Mouse (Mus musculus): Measurements from ENCODE around the gene Stk11. TPM values are rescaled to one million over a fixed set of nuclear protein-coding genes. Genes with fewer than 3 reads are reported as not detected.
A peak's percentile ranks its signal among the peaks of the same experiment; 100 is the strongest.

Gene Stk11
- polyA plus RNA-seq, 1 experiment from 2014 or later = 21.3 TPM

DNA sequence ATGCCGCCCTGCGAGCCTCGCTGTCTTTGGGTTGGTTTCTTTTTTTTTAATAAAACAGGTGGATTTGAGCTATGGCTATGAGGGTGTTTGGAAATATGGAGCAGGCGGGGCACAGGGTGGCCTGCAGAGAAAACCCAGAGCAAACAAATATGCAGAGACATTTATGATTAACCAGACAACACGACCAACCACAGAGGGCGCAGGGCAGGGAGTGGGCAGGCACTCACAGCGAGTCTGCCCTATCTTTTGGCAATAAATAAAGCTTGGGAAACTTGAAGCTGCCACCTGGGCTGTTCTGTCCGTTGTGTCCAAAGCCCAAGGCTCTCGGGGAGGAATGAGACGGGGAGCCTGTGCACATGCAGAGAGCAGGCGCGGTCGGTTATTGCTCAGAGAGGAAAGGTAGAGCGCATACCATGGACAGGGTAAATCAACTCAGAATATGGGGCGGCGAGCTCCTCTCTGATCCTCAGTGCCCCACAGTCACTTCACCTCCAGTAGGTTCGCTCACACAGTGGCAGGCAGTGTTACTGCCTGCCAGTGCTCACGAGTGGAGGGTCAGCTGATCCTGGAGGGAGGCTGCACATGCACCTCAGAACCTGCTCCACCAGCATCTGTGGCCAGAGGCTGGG is 14.9 kb downstream of the Stk11 start:
- peaks cover 88% of the 10 kb centered on the region for H3K36me3 ChIP-seq
- 83% methylated on average over 18 of the region's 18 CpGs for WGBS

GRCm38 (mm10) chr10:80131316-80131951 is 15.8 kb downstream of the Stk11 start:
- Histone ChIP-seq H3K4me2 (replicated peaks) (peak overlapping the region; percentile 30), H3K4me1 (peaks cover 26% of the 10 kb centered on the region), H3K9me3 (replicated peaks) (no peaks in the 10 kb centered on the region), H3K27ac (replicated peaks) (no peak overlapping the region), H3K36me3 (peaks cover 85% of the 10 kb centered on the region), H3K27me3 (no peaks in the 10 kb centered on the region), H3K4me3 (replicated peaks) (peak overlapping the region; percentile 19), H3K9ac (no peak overlapping the region)
- 19% methylated on average over 55 of the region's 55 CpGs for WGBS
- ATAC-seq (ENCODE audit: insufficient number of reproducible peaks, low FRiP score, low TSS enrichment, low read depth) = no peak

More for the DNA sequence above, 14.9 kb downstream of the Stk11 start:
- ATAC-seq (ENCODE audit: insufficient number of reproducible peaks, low FRiP score, low TSS enrichment, low read depth) = no peak
- Histone ChIP-seq H3K4me2 (replicated peaks) (no peak overlapping the region), H3K27me3 (no peaks in the 10 kb centered on the region), H3K9me3 (replicated peaks) (no peaks in the 10 kb centered on the region), H3K4me3 (replicated peaks) (no peak overlapping the region), H3K9ac (no peak overlapping the region), H3K4me1 (peaks cover 23% of the 10 kb centered on the region), H3K27ac (replicated peaks) (no peak overlapping the region)

DNA sequence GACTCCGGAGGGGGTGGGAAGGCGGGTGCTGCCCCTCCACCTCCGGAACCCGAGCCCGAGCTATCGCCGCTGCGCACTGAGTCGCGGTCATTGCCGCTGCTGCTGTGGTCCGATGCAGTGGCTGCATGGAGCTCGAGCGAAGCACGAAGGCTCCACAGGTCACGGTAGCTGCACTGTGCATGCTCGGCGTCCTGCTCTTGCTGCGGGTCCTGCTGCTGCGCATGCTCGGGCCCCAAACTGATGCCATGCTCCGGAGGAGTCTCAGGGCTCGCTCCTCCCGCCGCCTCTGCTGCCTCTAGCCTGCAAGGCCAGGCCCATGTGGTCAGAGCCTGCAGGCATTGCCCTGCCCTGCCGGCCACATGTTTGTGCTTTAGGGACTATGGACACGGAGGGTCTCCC is 16.3 kb downstream of the Stk11 start:
- Histone ChIP-seq H3K36me3 (peaks cover 80% of the 10 kb centered on the region), H3K4me2 (replicated peaks) (peak overlapping the region; percentile 30), H3K4me3 (replicated peaks) (peak overlapping the region; percentile 19), H3K4me1 (peaks cover 31% of the 10 kb centered on the region), H3K9ac (no peak overlapping the region), H3K9me3 (replicated peaks) (no peaks in the 10 kb centered on the region), H3K27ac (replicated peaks) (no peak overlapping the region), H3K27me3 (peaks cover 5% of the 10 kb centered on the region)
- 37% methylated on average over 27 of the region's 27 CpGs for WGBS
- no peak for ATAC-seq (ENCODE audit: insufficient number of reproducible peaks, low FRiP score, low TSS enrichment, low read depth)

DNA sequence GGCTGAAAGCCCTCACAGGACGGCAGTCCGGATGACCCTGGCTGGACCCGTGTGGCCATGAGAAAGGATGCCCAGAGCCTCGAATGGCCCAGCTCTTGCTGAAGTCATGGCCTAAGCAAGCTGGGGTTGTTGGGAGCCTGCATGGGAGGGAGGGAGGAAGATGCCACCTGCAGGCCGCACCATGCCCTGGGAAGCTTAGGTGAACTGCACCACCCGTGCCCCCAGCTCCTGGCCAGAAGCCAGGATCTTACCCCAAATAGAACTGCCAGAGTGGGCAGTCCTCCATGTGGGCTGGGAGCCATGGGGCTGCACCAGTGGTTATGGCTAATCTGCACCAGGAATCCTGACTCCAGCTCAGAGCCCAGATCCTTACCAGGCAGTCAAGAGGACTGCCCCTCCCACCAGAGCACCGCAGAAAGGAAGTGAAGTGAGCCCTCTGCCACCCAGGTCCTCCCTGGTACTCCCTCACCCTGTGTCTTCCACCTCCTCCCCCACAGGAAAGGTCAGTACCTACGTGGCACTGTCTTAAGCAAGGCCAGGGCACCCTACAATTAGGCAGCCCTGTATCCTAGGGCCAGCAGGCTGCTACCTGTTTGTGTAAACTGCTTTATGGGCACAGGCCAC is 17.7 kb downstream of the Stk11 start:
- H3K27ac ChIP-seq (replicated peaks) = 0 out of 2 replicates have a peak overlapping the region, but pooled peaks have one; percentile 17
- no peaks in the 10 kb centered on the region for H3K9me3 ChIP-seq (replicated peaks)
- no peak overlapping the region for H3K4me3 ChIP-seq (replicated peaks)
- no peak overlapping the region for H3K4me2 ChIP-seq (replicated peaks)
- peaks cover 45% of the 10 kb centered on the region for H3K4me1 ChIP-seq
- 65% methylated on average over 8 of the region's 8 CpGs for WGBS
- peaks cover 10% of the 10 kb centered on the region for H3K27me3 ChIP-seq
- no peak for ATAC-seq (ENCODE audit: insufficient number of reproducible peaks, low FRiP score, low TSS enrichment, low read depth)
- H3K36me3 ChIP-seq = peaks cover 66% of the 10 kb centered on the region
- no peak overlapping the region for H3K9ac ChIP-seq

- H3K9me3 ChIP-seq (replicated peaks) = no peaks in the 10 kb centered on the region
- H3K4me3 ChIP-seq (replicated peaks) = no peak overlapping the region
- no peak for ATAC-seq (ENCODE audit: insufficient number of reproducible peaks, low FRiP score, low TSS enrichment, low read depth)
- whole genome bisulfite sequencing = 81% methylated on average over 9 of the region's 9 CpGs
- H3K27me3 ChIP-seq = peaks cover 13% of the 10 kb centered on the region
- H3K4me2 ChIP-seq (replicated peaks) = no peak overlapping the region
- no peak overlapping the region for H3K9ac ChIP-seq
- peaks cover 55% of the 10 kb centered on the region for H3K4me1 ChIP-seq
- H3K36me3 ChIP-seq = peaks cover 57% of the 10 kb centered on the region
- H3K27ac ChIP-seq (replicated peaks) = no peak overlapping the region
These were observed 18.8 kb downstream of the Stk11 start for GRCm38 (mm10) chr10:80134421-80134820.

DNA sequence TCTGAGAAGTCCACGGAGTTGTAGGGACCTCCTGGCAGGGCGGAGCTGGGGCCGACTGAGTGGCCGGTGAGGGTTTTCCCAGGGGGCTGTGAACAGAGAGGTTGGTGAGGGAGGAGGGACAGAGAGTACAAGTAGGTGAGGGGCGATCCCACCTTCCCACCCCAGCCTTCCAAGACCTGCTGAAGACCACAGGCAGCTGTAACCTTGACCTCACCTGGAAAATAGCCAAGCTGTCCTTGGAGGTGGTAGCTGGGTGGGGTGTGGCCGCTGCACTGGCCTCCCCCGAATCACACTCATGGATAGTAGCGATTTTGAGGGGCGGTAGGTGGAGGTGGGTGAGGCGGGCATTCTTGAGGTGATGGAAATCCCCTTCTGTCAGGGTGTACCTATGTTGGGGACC is 19.6 kb downstream of the Stk11 start:
- Histone ChIP-seq H3K4me2 (replicated peaks) (no peak overlapping the region), H3K27me3 (peaks cover 13% of the 10 kb centered on the region), H3K9ac (no peak overlapping the region), H3K36me3 (peaks cover 49% of the 10 kb centered on the region), H3K9me3 (replicated peaks) (no peaks in the 10 kb centered on the region), H3K27ac (replicated peaks) (no peak overlapping the region), H3K4me1 (peaks cover 57% of the 10 kb centered on the region), H3K4me3 (replicated peaks) (no peak overlapping the region)
- 87% methylated on average over 10 of the region's 10 CpGs for WGBS
- no peak for ATAC-seq (ENCODE audit: insufficient number of reproducible peaks, low FRiP score, low TSS enrichment, low read depth)

- Histone ChIP-seq H3K36me3 (peaks cover 44% of the 10 kb centered on the region), H3K27ac (replicated peaks) (no peak overlapping the region), H3K27me3 (peaks cover 13% of the 10 kb centered on the region), H3K9me3 (replicated peaks) (no peaks in the 10 kb centered on the region), H3K4me3 (replicated peaks) (no peak overlapping the region), H3K9ac (no peak overlapping the region), H3K4me2 (replicated peaks) (no peak overlapping the region), H3K4me1 (peaks cover 59% of the 10 kb centered on the region)
- ATAC-seq (ENCODE audit: insufficient number of reproducible peaks, low FRiP score, low TSS enrichment, low read depth) = no peak
- WGBS = 88% methylated on average over 1 of the region's 1 CpGs
These were observed 20.0 kb downstream of the Stk11 start for GRCm38 (mm10) chr10:80135641-80136040.

DNA sequence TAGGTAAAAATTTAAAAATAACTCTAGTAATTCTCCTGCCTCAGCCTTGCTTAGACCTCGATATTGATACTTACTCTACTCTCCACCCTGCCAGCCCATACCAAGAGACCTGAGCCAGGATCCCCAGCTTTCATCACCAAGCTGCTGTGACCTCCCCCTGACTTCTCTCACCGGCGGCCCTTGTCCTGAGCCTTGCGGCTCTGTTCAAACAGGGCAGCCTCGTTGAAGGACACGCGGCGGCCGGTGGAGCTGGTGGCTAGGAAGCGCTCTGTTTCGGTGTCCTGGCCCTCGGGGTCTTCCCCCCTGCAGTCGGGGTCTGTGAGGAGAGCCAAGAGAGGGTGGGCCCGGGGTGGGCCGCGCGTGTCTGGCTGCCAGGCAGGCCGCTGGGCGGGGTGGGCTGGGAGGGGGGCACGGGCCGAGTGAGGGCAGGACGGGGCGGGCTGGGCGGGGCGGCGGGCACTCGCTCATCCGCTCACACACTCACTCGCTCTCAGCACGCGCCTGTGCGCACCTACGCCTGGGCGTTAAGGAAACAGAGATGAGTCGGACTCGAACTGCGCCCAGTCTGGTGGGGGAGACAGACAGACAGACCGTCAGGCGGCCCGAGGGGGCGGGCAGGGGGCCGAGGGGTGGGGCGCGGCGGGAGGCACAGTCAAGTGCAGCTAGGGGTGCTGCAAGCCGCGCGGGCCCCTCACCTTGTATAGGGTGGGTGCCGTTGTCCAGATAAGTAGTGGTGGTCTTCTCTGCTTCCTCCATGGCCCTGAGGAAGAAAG is 20.8 kb downstream of the Stk11 start:
- ATAC-seq (ENCODE audit: insufficient number of reproducible peaks, low FRiP score, low TSS enrichment, low read depth) = no peak
- H3K4me1 ChIP-seq = peaks cover 60% of the 10 kb centered on the region
- WGBS = 17% methylated on average over 47 of the region's 49 CpGs
- H3K4me3 ChIP-seq (replicated peaks) = peak overlapping the region; percentile 61
- H3K9me3 ChIP-seq (replicated peaks) = no peaks in the 10 kb centered on the region
- peak overlapping the region; percentile 85 for H3K4me2 ChIP-seq (replicated peaks)
- H3K9ac ChIP-seq = no peak overlapping the region
- H3K36me3 ChIP-seq = peaks cover 37% of the 10 kb centered on the region
- no peak overlapping the region for H3K27ac ChIP-seq (replicated peaks)
- H3K27me3 ChIP-seq = peaks cover 13% of the 10 kb centered on the region

- peak overlapping the region; percentile 85 for H3K4me2 ChIP-seq (replicated peaks)
- peak overlapping the region; percentile 79; the same call in 1 of the 2 replicates for H3K27ac ChIP-seq (replicated peaks)
- H3K36me3 ChIP-seq = peaks cover 32% of the 10 kb centered on the region
- H3K4me1 ChIP-seq = peaks cover 55% of the 10 kb centered on the region
- no peaks in the 10 kb centered on the region for H3K9me3 ChIP-seq (replicated peaks)
- 0 out of 2 replicates have a peak overlapping the region, but pooled peaks have one; percentile 15 for H3K9ac ChIP-seq
- H3K27me3 ChIP-seq = peaks cover 13% of the 10 kb centered on the region
- 5% methylated on average over 29 of the region's 29 CpGs for WGBS
- no peak for ATAC-seq (ENCODE audit: insufficient number of reproducible peaks, low FRiP score, low TSS enrichment, low read depth)
- H3K4me3 ChIP-seq (replicated peaks) = peak overlapping the region; percentile 61
These were observed 21.5 kb downstream of the Stk11 start for GRCm38 (mm10) chr10:80136952-80137625.

DNA sequence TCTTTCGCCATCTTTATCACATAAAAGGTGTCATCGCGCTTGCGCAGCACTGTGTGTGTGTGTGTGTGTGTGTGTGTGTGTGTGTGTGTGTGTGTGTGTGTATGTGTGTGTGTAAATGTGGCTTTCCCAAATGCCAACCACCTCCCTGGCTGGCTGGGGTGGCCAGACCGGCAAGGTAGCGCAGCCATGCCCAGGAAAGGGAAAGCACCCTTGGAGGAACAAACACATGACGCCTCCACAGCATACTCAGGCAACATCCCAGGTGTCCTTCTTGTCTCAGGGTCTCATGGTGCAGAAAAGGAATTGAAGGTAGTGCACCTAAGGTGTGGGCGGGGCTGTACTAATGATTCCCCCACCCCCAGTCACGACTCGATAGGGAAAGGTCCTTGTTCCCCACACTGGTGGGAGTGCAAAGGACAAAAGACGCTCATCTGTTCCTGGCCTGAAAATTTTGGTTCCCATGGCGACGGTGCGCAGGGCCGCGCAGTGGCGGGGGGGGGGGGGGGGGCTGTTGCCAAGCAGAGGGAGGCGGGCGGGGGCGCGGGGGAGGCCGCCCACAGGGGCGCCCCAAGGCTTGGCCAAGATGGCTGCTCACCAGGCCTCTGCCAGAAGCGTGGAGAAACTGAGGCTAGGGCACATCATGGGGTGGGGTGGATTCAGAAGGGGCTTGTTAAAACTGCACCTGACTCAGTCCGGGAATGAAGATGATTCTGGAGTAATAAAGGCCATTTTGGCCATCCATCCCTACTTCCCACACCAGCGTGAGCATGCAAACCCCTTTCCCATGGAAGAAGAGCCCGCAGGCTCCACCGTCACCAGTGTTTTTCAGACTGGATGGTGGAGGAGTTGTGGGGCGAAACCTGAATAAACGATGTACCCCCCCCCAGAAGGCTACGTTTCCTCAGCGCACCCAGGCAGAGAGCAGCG is 22.3 kb downstream of the Stk11 start:
- H3K9me3 ChIP-seq (replicated peaks) = no peaks in the 10 kb centered on the region
- no peak for ATAC-seq (ENCODE audit: insufficient number of reproducible peaks, low FRiP score, low TSS enrichment, low read depth)
- H3K36me3 ChIP-seq = peaks cover 25% of the 10 kb centered on the region
- peak overlapping the region; percentile 62 for H3K9ac ChIP-seq
- H3K27me3 ChIP-seq = peaks cover 13% of the 10 kb centered on the region
- H3K27ac ChIP-seq (replicated peaks) = peak overlapping the region; percentile 79
- H3K4me3 ChIP-seq (replicated peaks) = peak overlapping the region; percentile 61
- H3K4me2 ChIP-seq (replicated peaks) = peak overlapping the region; percentile 85
- H3K4me1 ChIP-seq = peaks cover 59% of the 10 kb centered on the region
- WGBS = 2% methylated on average over 33 of the region's 33 CpGs
